In genomic region chr2:94264631-94265098, GRCm38 (mm10) we compare ENCODE assay signal across 8 mouse cellular contexts.
A peak's percentile ranks its signal among the peaks of the same experiment; 100 is the strongest.
DNase-seq lines count a peak whose midpoint lies in the region; ATAC-seq and TF ChIP-seq lines count a peak whose summit lies in the region.

No protein-coding gene starts in this region.

- H3K9me3 ChIP-seq in E14TG2a.4 (ENCODE audit: low read length): no peaks in the 10 kb centered on the region
- no peaks in the 10 kb centered on the region for H3K9me3 ChIP-seq in forebrain, embryonic 14.5 days (replicated peaks; ENCODE audit: control insufficient read depth, low read length)

- peak overlapping the region; percentile 85 for H3K27ac ChIP-seq in forebrain, embryonic 14.5 days (ENCODE audit: low read depth, low read length)
- 0 out of 2 replicates have a peak overlapping the region, but pooled peaks have one; percentile 8 for H3K27ac ChIP-seq in macrophage

- H3K4me3 ChIP-seq in E14TG2a.4 (replicated peaks; ENCODE audit: low read length) (peak overlapping the region; percentile 32; the same call in 1 of the 2 replicates), macrophage (ENCODE audit: inconsistent target) (peak overlapping the region; percentile 14; the same call in 1 of the 2 replicates)
- H3K4me3 ChIP-seq in forebrain, embryonic 14.5 days (ENCODE audit: low read depth, low read length): peak overlapping the region; percentile 34

- peaks cover 48% of the 10 kb centered on the region for H3K27me3 ChIP-seq in E14TG2a.4 (ENCODE audit: insufficient read depth, low read length)
- H3K27me3 ChIP-seq in forebrain, embryonic 14.5 days (replicated peaks; ENCODE audit: control insufficient read depth, insufficient read depth, low read length): no peaks in the 10 kb centered on the region

- intact Hi-C loops in gastrocnemius, postnatal 36 days (cut with DNase I): no loop called here

- H3K36me3 ChIP-seq in E14TG2a.4 (ENCODE audit: insufficient read depth, low read length): no peaks in the 10 kb centered on the region
- H3K36me3 ChIP-seq in forebrain, embryonic 14.5 days (ENCODE audit: control insufficient read depth, insufficient read depth, low read length): no peaks in the 10 kb centered on the region
- no peaks in the 10 kb centered on the region for H3K36me3 ChIP-seq in macrophage (ENCODE audit: inconsistent target)

- peak; percentile 63 for ATAC-seq in forebrain, embryonic 14.5 days

- 0% methylated on average over 12 of the region's 12 CpGs for WGBS in forebrain, embryonic 14.5 days
- 0% methylated on average over 10 of the region's 12 CpGs for WGBS in macrophage (ENCODE audit: missing documents)

- peak overlapping the region; percentile 59 for H3K9ac ChIP-seq in forebrain, embryonic 14.5 days (ENCODE audit: low read length)

- no peaks in the 10 kb centered on the region for H3K79me2 ChIP-seq in macrophage (ENCODE audit: inconsistent target)

- TF ChIP-seq CTCF in E14TG2a.4 (conservative IDR thresholded peaks at IDR 0.05; ENCODE audit: low read length): no peak

- peaks cover 76% of the 10 kb centered on the region for H3K4me1 ChIP-seq in E14TG2a.4 (replicated peaks; ENCODE audit: low read depth, low read length)
- peaks cover 33% of the 10 kb centered on the region for H3K4me1 ChIP-seq in forebrain, embryonic 14.5 days (ENCODE audit: control insufficient read depth, insufficient read depth, low read length)

- DNase-seq in heart, adult 11 months: peak; percentile 87
- no peak for DNase-seq in heart, adult 18-20 months
- peak; percentile 89 for DNase-seq in forebrain, embryonic 14.5 days (ENCODE audit: low spot score)
- no peak for DNase-seq in gastrocnemius, adult 18-20 months (ENCODE audit: low spot score)
- DNase-seq in gastrocnemius, postnatal 36 days: no peak
- no peak for DNase-seq in lung, postnatal 36 days

- H3K4me2 ChIP-seq in forebrain, embryonic 14.5 days (ENCODE audit: low read length): peak overlapping the region; percentile 73

Comparison
In these comparisons a context has a peak if more than half of its experiments do, and no peak if none do; other contexts are left out.
1. DNase-seq: peak in heart, adult 11 months (single experiment) and forebrain, embryonic 14.5 days (single experiment); none in heart, adult 18-20 months (0 of 2), gastrocnemius, adult 18-20 months (single experiment), gastrocnemius, postnatal 36 days (0 of 2) and lung, postnatal 36 days (single experiment).
2. Peak in every context shown above with its lines, with median percentiles within 50 percentile points of each other: H3K4me3 ChIP-seq.